ENCODE assay signal across 12 mouse cellular contexts in the genomic region with DNA sequence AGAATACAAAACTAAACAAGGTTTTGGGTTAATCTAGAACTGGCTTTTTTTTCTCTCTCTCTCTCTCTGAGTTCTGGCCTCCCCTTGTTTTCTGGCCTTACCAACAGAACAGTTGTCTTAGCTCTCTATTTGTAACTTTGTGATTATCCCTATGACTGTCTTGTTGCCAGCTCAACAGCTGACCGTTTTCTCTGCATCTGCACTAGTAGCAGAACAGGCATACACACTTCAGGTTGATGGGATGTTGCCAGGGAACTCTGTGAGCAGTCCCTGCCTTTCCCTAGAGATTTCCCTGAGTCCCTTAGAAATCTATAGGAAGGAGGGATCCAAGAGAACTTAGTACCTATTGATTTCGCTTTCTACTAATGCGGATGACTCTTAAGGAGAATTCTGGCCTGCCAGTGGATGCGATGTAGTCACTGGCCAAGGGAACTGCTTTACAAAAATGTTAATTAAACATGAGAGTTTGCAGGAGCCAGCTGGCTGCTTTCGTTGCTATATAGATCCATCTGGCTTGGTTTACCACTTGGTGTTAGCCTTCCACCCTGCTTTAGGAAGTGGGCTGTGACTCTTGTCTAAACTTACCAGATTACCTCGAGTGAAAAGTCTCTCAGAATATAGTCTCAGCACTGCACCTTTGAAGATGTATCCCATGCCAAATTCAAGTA. TPM values are rescaled to one million over a fixed set of nuclear protein-coding genes. Genes with fewer than 3 reads are reported as not detected.
DNase-seq lines count a peak whose midpoint lies in the region; ATAC-seq and TF ChIP-seq lines count a peak whose summit lies in the region.
"Had no signal": no experiment of that assay in that cellular context is flagged by ENCODE, and none has a peak within 500 bp of the region (broad histone marks: within the 10 kb centered on the region; RNA-seq: fewer than 3 reads in every experiment).

No protein-coding gene starts in this region.

- no peaks in the 10 kb centered on the region for H3K9me3 ChIP-seq in forebrain, embryonic 13.5 days (replicated peaks)
- H3K9me3 ChIP-seq in forebrain, embryonic 16.5 days (ENCODE audit: control insufficient read depth, low read length), result no peaks in the 10 kb centered on the region
- H3K9me3 ChIP-seq in intestine, embryonic 14.5 days (ENCODE audit: control insufficient read depth, low read length), result no peaks in the 10 kb centered on the region
- H3K9me3 ChIP-seq in intestine, postnatal 0 days (ENCODE audit: control insufficient read depth), result no peaks in the 10 kb centered on the region
- H3K9me3 ChIP-seq: embryonic facial prominence, embryonic 15.5 days; limb, embryonic 15.5 days had no signal

- peaks cover 52% of the 10 kb centered on the region for H3K4me1 ChIP-seq in forebrain, embryonic 13.5 days
- peaks cover 46% of the 10 kb centered on the region for H3K4me1 ChIP-seq in forebrain, embryonic 16.5 days (replicated peaks; ENCODE audit: control insufficient read depth, insufficient read depth, low read length)
- peaks cover 19% of the 10 kb centered on the region; the same call in 1 of the 2 replicates for H3K4me1 ChIP-seq in intestine, embryonic 14.5 days (replicated peaks; ENCODE audit: control insufficient read depth, insufficient read depth, low read length)
- H3K4me1 ChIP-seq in intestine, postnatal 0 days (replicated peaks; ENCODE audit: control insufficient read depth, insufficient read depth, low read length), result no peaks in the 10 kb centered on the region; the same call in 1 of the 2 replicates

- H3K4me3 ChIP-seq in forebrain, embryonic 13.5 days, result no peak overlapping the region
- H3K4me3 ChIP-seq in forebrain, embryonic 16.5 days (replicated peaks; ENCODE audit: low read length), result no peak overlapping the region
- no peak overlapping the region for H3K4me3 ChIP-seq in intestine, embryonic 14.5 days (ENCODE audit: low read depth, low read length)
- no peak overlapping the region for H3K4me3 ChIP-seq in intestine, postnatal 0 days (ENCODE audit: low read depth, low read length)
- H3K4me3 ChIP-seq: embryonic facial prominence, embryonic 15.5 days; limb, embryonic 15.5 days had no signal

- peak overlapping the region; percentile 26; the same call in 1 of the 2 replicates for H3K27ac ChIP-seq in forebrain, embryonic 13.5 days
- H3K27ac ChIP-seq in forebrain, embryonic 16.5 days (ENCODE audit: low read length), result no peak overlapping the region
- H3K27ac ChIP-seq in intestine, embryonic 14.5 days (ENCODE audit: low read depth), result no peak overlapping the region
- H3K27ac ChIP-seq in intestine, postnatal 0 days (ENCODE audit: low read depth, low read length), result no peak overlapping the region
- H3K27ac ChIP-seq: embryonic facial prominence, embryonic 15.5 days; limb, embryonic 15.5 days had no signal

- no peak overlapping the region for H3K9ac ChIP-seq in forebrain, embryonic 13.5 days
- H3K9ac ChIP-seq in forebrain, embryonic 16.5 days (replicated peaks; ENCODE audit: low read depth, low read length), result no peak overlapping the region
- no peak overlapping the region for H3K9ac ChIP-seq in intestine, embryonic 14.5 days (ENCODE audit: low read length)
- H3K9ac ChIP-seq in intestine, postnatal 0 days (ENCODE audit: low read depth, low read length), result no peak overlapping the region
- H3K9ac ChIP-seq: embryonic facial prominence, embryonic 15.5 days; limb, embryonic 15.5 days had no signal

- H3K4me2 ChIP-seq in forebrain, embryonic 13.5 days, result peak overlapping the region; percentile 69; the same call in 1 of the 2 replicates
- H3K4me2 ChIP-seq in forebrain, embryonic 16.5 days (ENCODE audit: low read length), result no peak overlapping the region
- 0 out of 2 replicates have a peak overlapping the region, but pooled peaks have one; percentile 4 for H3K4me2 ChIP-seq in intestine, embryonic 14.5 days (ENCODE audit: low read length)
- no peak overlapping the region for H3K4me2 ChIP-seq in intestine, postnatal 0 days (replicated peaks; ENCODE audit: low read depth)

- H3K36me3 ChIP-seq in forebrain, embryonic 13.5 days (ENCODE audit: poor library complexity, severe bottlenecking), result peaks cover 24% of the 10 kb centered on the region
- peaks cover 3% of the 10 kb centered on the region; the same call in 1 of the 2 replicates for H3K36me3 ChIP-seq in forebrain, embryonic 16.5 days (ENCODE audit: control insufficient read depth, insufficient read depth)
- peaks cover 18% of the 10 kb centered on the region for H3K36me3 ChIP-seq in intestine, embryonic 14.5 days (ENCODE audit: control insufficient read depth, insufficient read depth, low read length)
- H3K36me3 ChIP-seq in intestine, postnatal 0 days (ENCODE audit: control insufficient read depth, insufficient read depth), result no peaks in the 10 kb centered on the region; the same call in 1 of the 2 replicates

- no peak for DNase-seq in intestine, embryonic 14.5 days (ENCODE audit: low spot score)
- peak; percentile 27 to 37 for DNase-seq in right cerebral cortex, adult 2 months (ENCODE audit: low spot score in 2 of 2)
- no peak for DNase-seq in right cerebral cortex, postnatal 25 days
- peak; percentile 38 for DNase-seq in telencephalon, adult 2 months (ENCODE audit: low read depth, low spot score)
- no peak for DNase-seq in embryo, embryonic 9.5 days (ENCODE audit: extremely low spot score)
- DNase-seq: kidney, adult 9 months; layer of hippocampus, postnatal 36 days had no signal

- no peaks in the 10 kb centered on the region for H3K27me3 ChIP-seq in forebrain, embryonic 13.5 days
- H3K27me3 ChIP-seq in forebrain, embryonic 16.5 days (replicated peaks; ENCODE audit: control insufficient read depth, insufficient read depth, low read length), result no peaks in the 10 kb centered on the region
- no peaks in the 10 kb centered on the region for H3K27me3 ChIP-seq in intestine, embryonic 14.5 days (replicated peaks; ENCODE audit: control insufficient read depth, insufficient read depth, low read length)
- no peaks in the 10 kb centered on the region for H3K27me3 ChIP-seq in intestine, postnatal 0 days (replicated peaks; ENCODE audit: control insufficient read depth, insufficient read depth, low read length)
- H3K27me3 ChIP-seq: embryonic facial prominence, embryonic 15.5 days; limb, embryonic 15.5 days had no signal

- WGBS in forebrain, embryonic 13.5 days, result 72% methylated on average over 6 of the region's 6 CpGs
- WGBS in forebrain, embryonic 16.5 days, result 56% methylated on average over 6 of the region's 6 CpGs
- WGBS in intestine, embryonic 14.5 days, result 73% methylated on average over 6 of the region's 6 CpGs
- 62% methylated on average over 6 of the region's 6 CpGs for WGBS in intestine, postnatal 0 days

- TF ChIP-seq CTCF in intestine, postnatal 0 days (IDR thresholded peaks at IDR 0.05; ENCODE audit: low read depth), result no peak

- ATAC-seq in forebrain, embryonic 13.5 days, result no peak
- no peak for ATAC-seq in forebrain, embryonic 16.5 days
- ATAC-seq in intestine, embryonic 14.5 days (replicated peaks; ENCODE audit: low FRiP score, low TSS enrichment, low read depth), result no peak
- no peak for ATAC-seq in intestine, postnatal 0 days

RNA-seq across cellular contexts. Expression of a gene that starts 2.2 kb away (rescaled TPM):
- 6.9 and 7.0 TPM in 2 replicates for polyA plus RNA-seq in forebrain, embryonic 13.5 days (2015; fragmentation: Nextera tagmentation; extraction: Ambion mirVana)
- polyA plus RNA-seq in forebrain, embryonic 16.5 days (2015; fragmentation: Nextera tagmentation; extraction: Ambion mirVana), result 9.1 and 9.4 TPM in 2 replicates
- 4.5 and 5.9 TPM in 2 replicates for polyA plus RNA-seq in intestine, embryonic 14.5 days (2014; fragmentation: Nextera tagmentation; extraction: Ambion mirVana)
- polyA plus RNA-seq in intestine, postnatal 0 days (2015; fragmentation: Nextera tagmentation; extraction: Ambion mirVana), result 1.6 TPM in 2 replicates

RNA-seq across cellular contexts. Expression of a gene that starts 45.3 kb away (rescaled TPM):
- polyA plus RNA-seq in forebrain, embryonic 13.5 days (2015; fragmentation: Nextera tagmentation; extraction: Ambion mirVana), result 13.7 and 16.9 TPM in 2 replicates
- 6.2 and 7.1 TPM in 2 replicates for polyA plus RNA-seq in forebrain, embryonic 16.5 days (2015; fragmentation: Nextera tagmentation; extraction: Ambion mirVana)
- polyA plus RNA-seq in intestine, embryonic 14.5 days (2014; fragmentation: Nextera tagmentation; extraction: Ambion mirVana), result 16.2 and 21.5 TPM in 2 replicates
- 2.7 and 3.4 TPM in 2 replicates for polyA plus RNA-seq in intestine, postnatal 0 days (2015; fragmentation: Nextera tagmentation; extraction: Ambion mirVana)

Comparison
In these comparisons a context has a peak if more than half of its experiments do, and no peak if none do; other contexts are left out.
1. H3K4me2 ChIP-seq: peak in forebrain, embryonic 13.5 days (single experiment) and intestine, embryonic 14.5 days (single experiment); none in forebrain, embryonic 16.5 days (single experiment) and intestine, postnatal 0 days (single experiment).
2. DNase-seq: peak in right cerebral cortex, adult 2 months (2 of 2) and telencephalon, adult 2 months (single experiment); none in intestine, embryonic 14.5 days (single experiment), right cerebral cortex, postnatal 25 days (single experiment) and embryo, embryonic 9.5 days (single experiment).